Mouse (Mus musculus) brain, embryonic 14.5 days (tissue): Measurements from ENCODE around the gene Pigv.

Source experiments
- CTCF ChIP-seq: fragments of 200-500 bp; IDR thresholded peaks from 2 replicates; pipeline ENCODE4 v1.5.1; 2012; ENCODE audit warnings: inconsistent platforms, mild to moderate bottlenecking, moderate library complexity, borderline replicate concordance; ENCODE audit not compliant: insufficient read depth, insufficient read length; ENCODE audit errors: extremely low read depth
- POLR2A ChIP-seq: fragments of 200-500 bp; IDR thresholded peaks from 2 replicates; pipeline ENCODE4 v1.6.1; 2012; ENCODE audit warnings: mild to moderate bottlenecking, inconsistent platforms, borderline replicate concordance; ENCODE audit not compliant: poor library complexity, insufficient read depth, insufficient read length, severe bottlenecking; ENCODE audit errors: extremely low read depth

- TF ChIP-seq CTCF, result no peak
- no peak for TF ChIP-seq POLR2A
Measured at GRCm38 (mm10) chr4:133656997-133657396, 15.4 kb downstream of the Pigv start.
